Mouse (Mus musculus) midbrain, postnatal 0 days (tissue): ENCODE data around the gene Plbd1. TPM values are rescaled to one million over a fixed set of nuclear protein-coding genes. Genes with fewer than 3 reads are reported as not detected.

Experiments
- ATAC-seq: fragments of 200-750 bp; cut with Nextera tagmentation; 2 replicates; pipeline ENCODE4 v1.8.0; 2017; ENCODE audit warnings: moderate number of reproducible peaks, mild to moderate bottlenecking, moderate TSS enrichment, moderate library complexity; ENCODE audit not compliant: low FRiP score
- DNase-seq: peaks from one replicate; pipeline ENCODE4 v3.0.0-alpha.2; 2015; ENCODE audit warnings: low spot score
- H3K27ac ChIP-seq: fragments of 300-500 bp; sonication (generic); 2 replicates; pipeline ENCODE4 v1.5.1; 2014; ENCODE audit warnings: low read depth, mild to moderate bottlenecking, low read length, mixed read lengths
- H3K27me3 ChIP-seq: fragments of 300-500 bp; sonication (generic); 2 replicates; pipeline ENCODE4 v1.6.1; 2014; ENCODE audit warnings: low read length, control low read depth, mixed read lengths; ENCODE audit not compliant: insufficient read depth
- H3K36me3 ChIP-seq: fragments of 300-500 bp; sonication (generic); 2 replicates; pipeline ENCODE4 v1.6.1; 2014; ENCODE audit warnings: low read length, control low read depth, mixed read lengths; ENCODE audit not compliant: insufficient read depth
- H3K4me1 ChIP-seq: fragments of 300-500 bp; sonication (generic); 2 replicates; pipeline ENCODE4 v1.6.1; 2014; ENCODE audit warnings: mild to moderate bottlenecking, control low read depth, antibody characterized with exemption, low read length, mixed read lengths; ENCODE audit not compliant: insufficient read depth
- H3K4me2 ChIP-seq: fragments of 300-500 bp; sonication (generic); 2 replicates; pipeline ENCODE4 v1.6.1; 2014; ENCODE audit warnings: low read depth, mild to moderate bottlenecking, low read length, mixed read lengths; ENCODE audit not compliant: poor library complexity, severe bottlenecking
- H3K4me3 ChIP-seq: fragments of 300-500 bp; sonication (generic); 2 replicates; pipeline ENCODE4 v1.5.1; 2014; ENCODE audit warnings: low read depth, mild to moderate bottlenecking, low read length, moderate library complexity
- H3K9ac ChIP-seq: fragments of 300-500 bp; sonication (generic); replicated peaks from 2 replicates; pipeline ENCODE4 v1.6.1; 2014; ENCODE audit warnings: mild to moderate bottlenecking, low read length, moderate library complexity, mixed read lengths; ENCODE audit not compliant: poor library complexity, severe bottlenecking
- H3K9me3 ChIP-seq: fragments of 300-500 bp; sonication (generic); 2 replicates; pipeline ENCODE4 v1.6.1; 2016; ENCODE audit warnings: low read length, control low read depth
- CTCF ChIP-seq: IDR thresholded peaks from 2 replicates; pipeline ENCODE4 v1.5.1; 2016; ENCODE audit warnings: antibody characterized with exemption, mild to moderate bottlenecking
- whole genome bisulfite sequencing: fragments of 180-500 bp; shearing (Covaris S2); extraction: QIAGEN DNeasy Blood & Tissue Kit; methylation state at CpG from one replicate; pipeline ENCODE4 v1.1.7; 2014; 5-methylcytosine and 5-hydroxymethylcytosine counted together
- polyA plus RNA-seq: library from polyadenylated mRNA; unstranded; fragments of >200 nt; fragmentation: Nextera tagmentation; extraction: Ambion mirVana; gene quantifications from 2 replicates; pipeline ENCODE4 v1.2.1, GENCODE M21; 2015
- total RNA-seq: library from RNA; depleted of rRNA; stranded (reverse); fragments of >200 nt; gene quantifications from 2 replicates; pipeline ENCODE4 v1.2.3, GENCODE M21; 2014

Plbd1 gene
- total and polyA plus RNA-seq, 2 experiments from 2014 or later: 0.27 TPM; not detected in 1

DNA sequence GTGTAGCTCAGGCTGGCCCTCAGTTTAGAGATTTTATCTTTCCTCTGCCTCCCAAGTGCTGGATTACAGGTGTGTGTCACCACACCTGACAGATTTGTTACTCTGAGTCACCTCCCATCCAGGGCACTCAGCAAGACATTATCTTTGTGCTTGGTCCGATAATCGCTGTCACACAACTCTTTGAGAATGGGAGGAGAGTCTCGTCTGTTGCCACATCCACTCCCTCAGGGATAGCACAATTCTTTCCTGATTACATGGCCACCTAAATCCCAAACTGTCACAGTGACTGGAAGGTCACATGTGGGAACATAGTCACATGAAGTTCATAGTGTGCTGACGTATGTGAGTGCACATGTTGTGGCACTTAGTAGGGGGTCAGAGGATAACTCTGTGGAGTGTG lies 3.4 kb downstream of the Plbd1 start:
- Histone ChIP-seq H3K36me3 (no peaks in the 10 kb centered on the region), H3K4me3 (no peak overlapping the region), H3K4me2 (no peak overlapping the region), H3K27ac (no peak overlapping the region), H3K27me3 (peaks cover 18% of the 10 kb centered on the region), H3K9me3 (no peaks in the 10 kb centered on the region), H3K4me1 (no peaks in the 10 kb centered on the region; the same call in 1 of the 2 replicates), H3K9ac (no peak overlapping the region)
- ATAC-seq (no peak), DNase-seq (no peak)
- 92% methylated on average over 4 of the region's 4 CpGs for WGBS
- TF ChIP-seq CTCF: no peak

DNA sequence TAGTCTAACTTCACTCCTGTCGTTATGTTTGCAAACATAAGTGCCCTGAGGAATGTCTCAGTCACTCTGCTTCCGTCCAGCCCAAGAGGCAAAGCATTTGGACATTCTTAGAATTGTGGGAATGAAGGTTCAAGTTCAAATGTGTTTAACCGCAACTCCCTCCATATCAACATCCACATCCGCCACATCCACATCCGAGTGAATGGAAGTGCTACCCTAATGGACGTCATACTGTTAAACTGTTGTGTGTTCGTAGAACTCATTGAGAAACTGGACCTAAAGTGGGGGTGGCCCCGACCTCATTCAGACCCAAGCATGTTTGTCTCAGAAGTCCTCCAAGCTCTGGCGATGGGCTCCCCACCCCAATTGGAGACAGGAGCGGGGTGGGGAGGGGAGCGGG lies 5.9 kb downstream of the Plbd1 start:
- H3K4me2 ChIP-seq: no peak overlapping the region
- H3K4me1 ChIP-seq: no peaks in the 10 kb centered on the region
- WGBS: 77% methylated on average over 11 of the region's 11 CpGs
- ATAC-seq: no peak
- no peak for DNase-seq
- H3K9ac ChIP-seq: no peak overlapping the region
- H3K9me3 ChIP-seq: no peaks in the 10 kb centered on the region
- H3K36me3 ChIP-seq: no peaks in the 10 kb centered on the region
- peaks cover 3% of the 10 kb centered on the region; the same call in 1 of the 2 replicates for H3K27me3 ChIP-seq
- H3K27ac ChIP-seq: no peak overlapping the region
- TF ChIP-seq CTCF: no peak
- H3K4me3 ChIP-seq: no peak overlapping the region

DNA sequence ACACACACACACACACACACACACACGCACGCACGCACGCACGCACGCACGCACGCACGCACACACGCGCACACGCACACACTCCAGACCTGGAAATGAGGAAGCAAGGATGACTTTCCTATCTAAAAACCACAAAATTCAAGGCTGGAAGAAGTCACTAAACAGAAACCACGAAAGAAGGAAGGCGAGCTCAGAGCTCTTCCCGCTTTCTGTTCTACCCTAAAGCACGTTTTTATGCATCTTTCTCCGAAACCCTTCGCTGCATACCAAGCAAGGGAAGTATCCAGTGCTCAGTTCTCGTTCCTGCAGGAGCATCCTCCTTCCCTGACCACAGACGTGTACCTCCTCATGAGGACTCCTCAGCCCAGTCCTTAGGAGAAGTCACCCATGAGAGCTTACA lies 7.3 kb downstream of the Plbd1 start:
- no peaks in the 10 kb centered on the region for H3K27me3 ChIP-seq
- no peak overlapping the region for H3K27ac ChIP-seq
- WGBS: 89% methylated on average over 20 of the region's 20 CpGs
- no peaks in the 10 kb centered on the region for H3K36me3 ChIP-seq
- DNase-seq: no peak
- H3K4me2 ChIP-seq: no peak overlapping the region
- no peak for TF ChIP-seq CTCF
- H3K4me1 ChIP-seq: no peaks in the 10 kb centered on the region
- no peak overlapping the region for H3K9ac ChIP-seq
- ATAC-seq: no peak
- no peaks in the 10 kb centered on the region for H3K9me3 ChIP-seq
- H3K4me3 ChIP-seq: no peak overlapping the region

DNA sequence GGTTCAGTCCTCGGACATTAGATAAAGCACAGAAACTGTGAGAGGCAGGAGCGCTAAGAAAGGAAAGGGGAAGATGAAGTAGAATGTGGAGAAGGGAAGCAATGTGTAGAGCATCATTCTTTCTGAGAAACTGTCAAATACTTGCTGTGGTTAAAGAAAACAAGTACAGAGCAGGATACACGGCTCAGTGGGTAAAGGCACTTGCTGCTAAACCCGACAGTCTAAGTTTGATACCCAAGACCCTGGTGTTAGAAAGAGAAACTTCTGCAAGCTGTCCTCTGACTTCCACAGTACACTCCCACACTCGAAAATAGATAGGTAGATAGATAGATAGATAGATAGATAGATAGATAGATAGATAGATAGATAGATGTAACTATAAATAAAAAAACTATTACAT lies 8.4 kb downstream of the Plbd1 start:
- no peak overlapping the region for H3K4me2 ChIP-seq
- WGBS: 76% methylated on average over 5 of the region's 5 CpGs
- DNase-seq: no peak
- ATAC-seq: no peak
- no peaks in the 10 kb centered on the region for H3K4me1 ChIP-seq
- no peak overlapping the region for H3K27ac ChIP-seq
- no peak overlapping the region for H3K9ac ChIP-seq
- no peak overlapping the region for H3K4me3 ChIP-seq
- H3K27me3 ChIP-seq: no peaks in the 10 kb centered on the region
- no peaks in the 10 kb centered on the region for H3K9me3 ChIP-seq
- no peak for TF ChIP-seq CTCF
- no peaks in the 10 kb centered on the region for H3K36me3 ChIP-seq

DNA sequence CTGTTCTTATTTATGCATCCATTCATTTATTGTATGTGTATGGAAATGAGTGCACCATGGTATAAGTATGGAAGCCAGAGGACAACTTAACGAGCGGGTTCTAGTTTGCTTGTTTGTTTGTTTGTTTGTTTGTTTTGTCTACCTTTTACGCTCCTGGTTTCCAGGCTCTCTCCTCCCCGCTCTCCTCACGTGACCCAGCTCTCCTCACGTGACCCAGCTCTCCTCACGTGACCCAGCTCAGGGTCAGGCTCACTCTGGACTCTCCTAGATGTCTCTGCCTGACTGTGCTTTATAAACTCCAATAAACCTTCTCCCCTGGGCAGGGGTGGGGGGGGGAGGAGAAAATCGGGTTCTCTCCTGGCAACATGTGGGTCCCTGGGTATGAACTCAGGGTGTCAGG lies 11.1 kb downstream of the Plbd1 start:
- WGBS: 92% methylated on average over 8 of the region's 8 CpGs
- H3K27ac ChIP-seq: no peak overlapping the region
- DNase-seq (no peak), ATAC-seq (no peak)
- no peaks in the 10 kb centered on the region for H3K4me1 ChIP-seq
- no peaks in the 10 kb centered on the region for H3K36me3 ChIP-seq
- H3K9ac ChIP-seq: no peak overlapping the region
- no peak overlapping the region for H3K4me3 ChIP-seq
- H3K27me3 ChIP-seq: no peaks in the 10 kb centered on the region
- H3K4me2 ChIP-seq: no peak overlapping the region
- H3K9me3 ChIP-seq: no peaks in the 10 kb centered on the region
- no peak for TF ChIP-seq CTCF

DNA sequence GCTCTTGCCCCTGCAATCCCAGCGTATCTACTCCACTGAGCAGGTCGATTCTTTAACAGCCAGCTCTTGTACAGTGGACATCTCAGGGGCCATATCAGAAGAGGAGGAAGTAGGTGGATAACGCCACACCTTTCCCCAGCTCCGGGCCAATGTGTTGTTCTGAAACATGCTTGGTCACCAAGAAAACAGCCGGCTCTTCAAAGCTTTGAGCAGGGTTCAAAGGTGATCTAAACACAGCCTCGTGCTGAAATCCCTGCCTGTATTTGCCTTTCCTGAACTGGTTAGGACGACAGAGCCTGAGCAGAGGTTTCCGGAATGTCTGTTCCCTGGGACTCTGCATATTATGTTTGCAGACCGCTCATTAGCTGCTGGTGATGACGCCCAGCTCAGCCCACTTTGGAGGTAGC lies 14.3 kb downstream of the Plbd1 start:
- Histone ChIP-seq H3K9me3 (no peaks in the 10 kb centered on the region), H3K27ac (no peak overlapping the region), H3K27me3 (no peaks in the 10 kb centered on the region), H3K4me1 (no peaks in the 10 kb centered on the region), H3K9ac (no peak overlapping the region), H3K4me3 (no peak overlapping the region), H3K36me3 (no peaks in the 10 kb centered on the region), H3K4me2 (no peak overlapping the region)
- 80% methylated on average over 10 of the region's 10 CpGs for WGBS
- ATAC-seq: no peak
- TF ChIP-seq CTCF: no peak
- no peak for DNase-seq
